Mouse (Mus musculus): Measurements from ENCODE around the gene Nrl.

Gene Nrl

GRCm38 (mm10) chr14:55524785-55525184, at the start of gene Nrl:
Gene Nrl (minus strand): TSS chr14:55524981.
- DNase-seq (ENCODE audit: inconsistent age in 2 of 2, low spot score in 1 of 2): no peak

GRCm38 (mm10) chr14:55571760-55572159, 47.0 kb upstream of the Nrl start:
- no peak for DNase-seq (ENCODE audit: inconsistent age in 2 of 2, low spot score in 1 of 2)

DNA sequence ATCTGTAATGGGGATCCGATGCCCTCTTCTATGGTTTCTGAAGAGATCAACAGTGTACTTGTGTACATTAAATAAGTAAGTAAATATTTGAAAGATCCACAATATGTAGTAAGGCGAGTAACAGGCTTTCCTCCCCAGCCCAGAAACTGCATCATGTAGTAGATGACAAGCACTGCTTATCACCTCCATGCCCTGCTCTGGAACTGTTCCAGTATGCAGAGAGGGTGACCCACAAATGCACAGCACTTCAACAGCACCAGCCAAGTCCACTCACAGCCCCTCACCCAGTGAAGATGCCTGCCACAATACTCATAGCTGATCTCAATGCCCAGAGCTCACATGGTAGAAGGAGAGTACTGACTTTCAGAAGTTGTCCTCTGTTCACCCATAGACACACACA, 45.8 kb upstream of the Nrl start:
- no peak for DNase-seq (ENCODE audit: inconsistent age in 2 of 2, low spot score in 1 of 2)

GRCm38 (mm10) chr14:55567496-55567895, 42.7 kb upstream of the Nrl start:
- no peak for DNase-seq (ENCODE audit: inconsistent age in 2 of 2, low spot score in 1 of 2)

- no peak for DNase-seq (ENCODE audit: inconsistent age in 2 of 2, low spot score in 1 of 2)
Observed at GRCm38 (mm10) chr14:55565748-55566147, 41.0 kb upstream of the Nrl start.

- peak in 1 of 2 experiments; percentile 16 for DNase-seq (ENCODE audit: inconsistent age in 2 of 2, low spot score in 1 of 2)
Observed at GRCm38 (mm10) chr14:55563249-55563648, 38.5 kb upstream of the Nrl start.

DNA sequence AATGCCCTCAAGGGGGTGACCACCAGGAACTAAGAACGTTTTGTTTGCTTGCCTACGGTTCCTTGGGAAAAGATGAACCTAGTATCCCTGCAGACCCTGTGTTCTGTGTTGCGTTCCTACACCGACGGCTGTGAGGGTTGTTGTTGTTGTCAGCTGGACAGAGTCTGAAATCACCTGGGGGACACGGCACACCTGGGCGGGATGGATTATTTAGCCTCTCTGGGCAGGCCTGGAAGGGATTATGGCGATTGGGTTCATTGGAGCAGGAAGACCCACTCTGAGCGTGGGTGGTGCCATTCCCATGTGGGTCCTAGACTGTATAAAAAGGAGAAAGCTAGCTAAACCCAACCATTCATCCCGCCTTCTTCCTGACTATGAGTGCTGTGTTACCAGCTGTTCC, 37.1 kb upstream of the Nrl start:
- peak; percentile 42 to 49 for DNase-seq (ENCODE audit: inconsistent age in 2 of 2, low spot score in 1 of 2)

DNA sequence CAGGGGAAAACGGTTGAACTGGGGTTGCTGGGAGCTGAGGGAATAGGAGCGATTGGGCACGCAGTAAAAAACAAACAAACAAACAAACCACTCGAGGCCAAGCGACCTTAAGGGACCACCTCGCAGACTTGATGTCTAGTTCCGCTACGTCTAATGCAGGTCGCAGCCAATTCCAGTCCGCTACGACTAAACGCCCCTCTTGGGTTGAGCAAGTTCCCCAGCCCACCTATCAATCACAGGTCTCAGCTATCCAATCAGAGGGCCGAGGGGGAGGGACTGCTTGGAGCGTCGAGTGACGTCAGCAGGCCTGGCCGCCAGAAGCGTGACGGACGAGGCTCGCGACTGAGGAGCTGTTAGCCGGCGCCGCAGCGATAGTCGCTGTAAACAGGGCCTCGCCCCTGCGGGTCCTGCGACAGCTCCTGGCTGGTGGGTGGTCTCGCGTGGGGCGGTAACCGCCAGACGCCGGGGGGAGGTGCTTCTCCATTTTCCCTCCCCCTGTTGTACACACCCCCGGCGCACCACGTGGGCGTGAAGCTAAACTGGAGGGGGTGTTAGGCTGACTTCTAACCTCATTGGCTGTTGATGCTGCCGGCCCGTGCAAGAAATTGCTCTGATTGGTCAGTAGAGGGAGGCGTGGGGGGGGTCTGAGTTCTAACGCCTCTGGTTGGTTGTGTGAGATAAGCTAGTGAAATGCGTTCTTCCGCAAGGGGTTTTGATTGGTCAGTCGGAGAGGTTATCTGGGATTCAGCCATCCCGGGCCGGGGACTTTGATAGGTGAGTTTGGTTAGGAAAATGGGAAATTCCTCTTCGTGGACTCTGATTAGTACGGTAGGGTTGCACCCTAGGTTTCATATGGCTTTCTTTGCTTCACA, 35.7 kb upstream of the Nrl start, which contains the start of gene A730061H03Rik:
Gene A730061H03Rik, minus strand, starts transcription at position 205 of the 872 bp plus-strand sequence.
- peak; percentile 99 to 100 for DNase-seq (ENCODE audit: inconsistent age in 2 of 2, low spot score in 1 of 2)

DNA sequence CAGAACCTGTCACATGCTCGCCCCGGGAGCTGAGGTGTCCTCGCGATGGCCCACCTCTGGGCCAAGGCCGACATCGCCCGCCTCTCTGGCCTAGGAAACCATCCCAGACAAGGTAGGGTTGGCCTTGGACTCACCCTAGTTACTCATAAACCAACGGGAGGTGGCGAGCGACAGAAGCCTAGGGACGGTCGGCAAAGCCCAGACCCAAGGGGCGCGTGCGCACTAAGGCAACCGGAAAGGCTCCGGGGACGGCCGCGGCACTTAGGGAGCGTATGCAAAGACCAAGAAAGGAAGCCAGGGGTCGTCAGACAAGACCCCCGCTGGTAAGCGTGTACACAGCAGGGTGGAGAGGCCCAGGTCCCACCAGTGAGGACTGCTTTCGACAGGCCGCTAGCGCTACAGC, 35.0 kb upstream of the Nrl start, which contains the start of gene Dcaf11:
Gene Dcaf11, plus strand, starts transcription at position 208 of the 403 bp plus-strand sequence.
- peak; percentile 95 to 97 for DNase-seq (ENCODE audit: inconsistent age in 2 of 2, low spot score in 1 of 2)

GRCm38 (mm10) chr14:55558740-55559448, 34.1 kb upstream of the Nrl start:
- peak in 1 of 2 experiments; percentile 46 for DNase-seq (ENCODE audit: inconsistent age in 2 of 2, low spot score in 1 of 2)

DNA sequence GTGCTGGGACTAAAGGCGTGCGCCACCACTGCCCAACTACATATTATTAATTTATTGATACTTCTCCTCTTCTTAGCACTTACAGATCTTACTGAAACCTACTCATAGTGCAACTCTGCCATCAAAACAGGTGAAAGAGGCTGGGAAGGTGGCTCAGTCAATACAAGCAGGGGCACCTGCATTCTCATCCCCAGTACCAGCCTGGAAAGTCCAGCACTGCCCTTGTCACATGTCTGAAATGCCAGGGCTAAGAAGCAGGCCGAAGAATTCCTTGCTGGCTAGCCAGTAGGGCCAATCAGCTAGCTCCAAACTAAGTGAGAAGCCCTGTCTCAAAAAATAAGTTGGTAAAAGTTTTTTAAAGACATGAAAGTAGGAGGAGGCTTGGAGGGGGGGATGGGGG, 32.8 kb upstream of the Nrl start:
- peak in 1 of 2 experiments; percentile 39 for DNase-seq (ENCODE audit: inconsistent age in 2 of 2, low spot score in 1 of 2)

DNA sequence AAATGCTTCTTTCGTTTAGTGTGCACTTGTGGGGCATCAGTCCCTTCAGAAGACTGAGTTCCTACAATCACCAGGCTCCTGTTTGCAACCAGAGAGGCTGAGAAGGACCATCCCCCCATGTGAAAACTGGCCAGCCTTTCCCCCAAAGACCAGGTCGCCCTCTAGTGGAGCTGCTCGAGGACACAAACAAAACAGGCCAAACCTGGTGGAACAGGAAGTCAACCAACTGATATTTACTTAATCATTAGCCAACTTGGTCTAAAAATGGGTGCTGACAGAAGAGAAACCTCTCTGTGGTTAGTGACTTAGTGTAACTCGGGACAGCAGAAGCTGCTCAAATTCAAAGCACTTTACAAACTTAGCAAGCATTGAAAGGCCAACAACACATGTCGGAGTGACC, 32.2 kb upstream of the Nrl start:
- DNase-seq (ENCODE audit: inconsistent age in 2 of 2, low spot score in 1 of 2): peak; percentile 77 to 93

GRCm38 (mm10) chr14:55555788-55556187, 31.0 kb upstream of the Nrl start:
- DNase-seq (ENCODE audit: inconsistent age in 2 of 2, low spot score in 1 of 2): no peak

DNA sequence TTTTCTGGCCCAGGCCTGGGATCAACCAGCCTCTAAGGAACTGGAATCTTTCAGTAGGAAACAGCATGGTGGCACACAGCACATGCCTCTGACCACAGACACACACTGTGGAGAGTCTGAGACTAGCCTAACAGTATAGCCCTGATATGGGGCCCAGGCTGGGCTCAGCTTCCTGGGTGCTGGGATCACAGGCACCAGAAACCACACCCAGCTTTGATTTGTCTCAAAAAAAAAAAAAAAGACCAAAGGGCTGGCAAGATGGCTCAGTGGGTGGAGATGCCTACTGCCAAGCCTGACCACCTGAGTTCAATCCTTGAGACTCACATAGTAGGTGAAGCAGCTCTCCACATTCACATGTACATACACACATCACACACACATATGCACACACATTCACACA, 29.9 kb upstream of the Nrl start:
- no peak for DNase-seq (ENCODE audit: inconsistent age in 2 of 2, low spot score in 1 of 2)

DNA sequence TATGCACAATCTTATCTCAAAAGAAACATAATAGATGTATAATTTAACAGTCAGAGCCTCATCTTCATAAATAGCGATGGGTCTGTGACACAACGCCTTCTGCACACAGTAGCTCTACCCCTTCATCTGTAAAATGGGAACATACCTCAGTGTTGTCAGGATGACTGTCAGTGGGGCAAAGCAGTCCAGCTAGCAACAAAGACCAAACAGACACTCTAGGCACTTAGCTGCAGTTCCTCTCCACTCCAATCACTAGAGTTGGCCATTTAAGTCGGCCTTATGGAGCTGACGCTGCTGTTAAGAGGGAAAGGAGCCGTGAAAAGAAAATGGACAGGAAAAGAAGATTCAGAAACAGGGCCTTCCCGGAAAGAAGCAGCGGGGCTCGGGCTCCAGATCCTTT, 27.0 kb upstream of the Nrl start:
- no peak for DNase-seq (ENCODE audit: inconsistent age in 2 of 2, low spot score in 1 of 2)

- no peak for DNase-seq (ENCODE audit: inconsistent age in 2 of 2, low spot score in 1 of 2)
Observed at GRCm38 (mm10) chr14:55551347-55551746, 26.6 kb upstream of the Nrl start.

DNA sequence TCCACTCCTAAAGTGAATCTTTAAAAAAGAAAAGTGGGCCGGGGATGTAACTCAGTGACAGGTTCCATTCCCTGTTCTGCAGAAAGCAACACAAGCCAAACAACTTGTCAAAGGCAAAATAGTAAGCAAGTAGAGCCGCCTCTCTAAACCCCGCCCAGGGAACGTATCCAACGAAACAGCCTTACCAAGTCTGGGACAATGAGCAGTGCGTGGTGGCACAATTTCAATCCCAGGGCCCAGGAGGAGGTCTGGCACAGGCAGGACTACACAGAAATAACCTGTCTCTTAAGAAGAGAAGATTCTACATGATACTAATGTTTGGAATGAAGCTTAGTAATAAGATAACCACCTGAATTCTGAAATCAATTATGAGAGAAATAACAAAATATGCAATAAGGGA, 25.4 kb upstream of the Nrl start:
- no peak for DNase-seq (ENCODE audit: inconsistent age in 2 of 2, low spot score in 1 of 2)

DNA sequence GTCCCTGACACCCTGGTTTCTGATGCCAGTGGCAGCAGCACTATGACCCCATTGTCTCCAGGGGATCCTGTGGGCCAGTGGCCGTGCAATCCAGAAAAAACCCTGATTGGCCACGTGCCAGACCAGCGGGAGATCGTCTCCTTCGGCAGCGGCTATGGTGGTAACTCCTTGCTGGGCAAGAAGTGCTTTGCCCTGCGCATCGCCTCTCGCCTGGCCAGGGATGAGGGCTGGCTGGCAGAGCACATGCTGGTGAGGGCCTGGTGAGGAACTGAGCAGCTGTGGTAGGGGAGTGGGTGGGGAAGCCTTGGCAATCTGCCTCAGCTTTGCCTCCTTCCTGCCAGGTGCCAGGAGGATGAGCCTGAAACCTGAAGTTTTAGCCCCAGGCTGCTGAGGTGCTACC, 19.6 kb upstream of the Nrl start:
- DNase-seq (ENCODE audit: inconsistent age in 2 of 2, low spot score in 1 of 2): peak in 1 of 2 experiments; percentile 30

DNA sequence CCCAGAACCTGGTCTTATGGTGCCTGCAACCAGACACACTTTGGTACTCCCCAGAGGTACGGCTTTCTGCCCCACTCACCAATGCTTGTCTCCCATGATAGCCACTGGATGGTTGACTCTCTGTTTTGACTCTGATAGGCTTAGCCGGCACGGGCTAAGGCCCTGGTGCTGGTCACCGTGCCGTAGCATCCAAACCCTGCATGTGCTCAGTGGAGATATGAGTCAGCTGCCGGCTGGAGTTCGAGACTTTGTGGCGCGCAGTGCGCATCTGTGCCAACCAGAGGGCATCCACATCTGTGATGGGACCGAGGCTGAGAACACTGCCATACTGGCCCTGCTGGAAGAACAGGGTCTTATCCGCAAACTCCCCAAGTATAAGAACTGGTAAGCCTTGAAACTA, 17.5 kb upstream of the Nrl start:
- no peak for DNase-seq (ENCODE audit: inconsistent age in 2 of 2, low spot score in 1 of 2)

DNA sequence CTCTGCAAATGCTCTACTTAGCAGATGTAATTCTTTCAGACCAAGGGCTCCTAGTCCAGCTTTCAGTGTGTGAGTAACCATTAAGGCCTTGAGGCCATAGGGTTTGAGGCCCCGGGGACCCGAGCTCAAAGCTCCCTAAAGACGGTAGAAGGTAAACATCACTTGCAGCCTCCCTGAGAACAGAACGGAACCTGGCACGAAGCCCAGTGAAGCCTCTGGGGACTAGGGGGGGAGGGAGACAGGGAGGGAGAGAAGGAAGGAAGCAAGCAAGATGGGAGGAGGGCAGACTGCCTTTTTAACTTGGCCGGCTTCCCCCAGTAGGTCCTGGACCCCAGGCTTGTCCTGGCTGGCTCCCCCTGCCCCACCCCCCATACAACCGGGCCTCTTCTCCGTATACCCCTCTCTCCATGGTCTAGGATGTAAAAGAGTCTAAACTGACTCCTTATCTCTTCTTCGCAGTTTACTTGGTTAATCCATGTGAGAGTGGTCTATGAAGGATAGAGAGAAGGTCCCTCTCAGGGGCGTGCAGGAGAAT, 16.1 kb upstream of the Nrl start:
- peak; percentile 79 to 93 for DNase-seq (ENCODE audit: inconsistent age in 2 of 2, low spot score in 1 of 2)

DNA sequence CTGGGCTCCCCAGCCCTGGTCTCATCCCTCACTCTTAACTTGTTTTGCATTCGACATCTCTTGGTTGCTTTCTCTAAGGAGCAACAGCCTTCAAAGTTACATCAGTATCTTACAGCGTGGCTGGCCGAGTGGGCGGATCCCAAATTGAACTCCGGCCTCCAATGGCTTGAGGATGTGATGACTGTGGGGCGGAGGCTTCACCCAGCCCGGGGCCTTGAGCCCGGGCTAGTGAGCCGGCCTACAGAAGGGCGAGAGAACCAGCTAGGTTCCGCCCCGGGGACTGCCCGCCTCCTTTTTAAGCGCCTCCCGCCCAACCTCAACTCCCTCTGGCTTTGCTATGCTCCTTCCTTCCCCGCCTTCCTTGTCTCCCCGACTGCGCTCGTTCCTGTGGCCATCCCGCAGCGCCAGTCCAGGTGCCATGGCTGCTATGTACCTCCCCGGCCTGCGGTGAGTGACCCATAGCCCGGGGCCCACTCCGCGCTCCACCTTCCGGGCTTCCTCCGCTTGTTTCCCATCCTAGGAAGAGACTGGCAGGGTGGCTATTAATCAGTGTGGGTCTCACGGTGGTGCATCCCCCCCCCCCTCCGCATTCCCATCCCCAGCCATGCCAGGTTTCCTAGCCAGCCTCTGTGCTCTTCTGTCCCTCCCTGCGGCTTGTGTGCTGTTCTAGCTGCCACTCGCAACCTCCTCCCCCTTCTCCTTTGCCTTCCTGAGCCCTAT, 15.4 kb upstream of the Nrl start, which contains the start of gene Pck2:
Gene Pck2, plus strand, starts transcription at position 200 of the 720 bp plus-strand sequence.
- DNase-seq (ENCODE audit: inconsistent age in 2 of 2, low spot score in 1 of 2): peak; percentile 94 to 97
